Mouse (Mus musculus): Measurements from ENCODE around the gene Gstt4.

Gstt4 gene

GRCm38 (mm10) chr10:75835761-75836531, 13.6 kb upstream of the Gstt4 start:
- DNase-seq (ENCODE audit: extremely low spot score, low spot score), result peak; percentile 17

- DNase-seq (ENCODE audit: extremely low spot score, low spot score), result peak; percentile 65
These were observed 13.0 kb upstream of the Gstt4 start for GRCm38 (mm10) chr10:75835307-75835706.

DNA sequence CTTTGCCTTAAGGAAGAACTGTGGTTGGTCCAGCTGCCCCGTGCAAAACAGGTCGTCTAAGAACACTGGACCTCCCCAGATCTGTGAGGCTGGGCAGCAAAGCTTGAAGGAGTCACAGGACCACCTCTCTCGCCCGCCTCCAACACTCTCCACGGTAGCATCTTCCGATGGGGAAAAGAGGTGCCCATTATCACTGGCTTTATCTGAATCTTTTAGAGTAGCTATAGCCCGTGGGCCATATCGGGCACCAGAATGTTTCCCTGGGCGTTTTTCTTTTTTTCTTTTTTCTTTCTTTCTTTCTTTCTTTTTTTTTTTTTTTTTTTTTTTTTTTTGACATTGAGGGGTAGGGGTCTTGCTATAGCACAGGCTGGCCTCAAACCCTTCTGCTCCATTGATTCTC, 12.4 kb upstream of the Gstt4 start:
- DNase-seq (ENCODE audit: extremely low spot score, low spot score), result no peak

DNA sequence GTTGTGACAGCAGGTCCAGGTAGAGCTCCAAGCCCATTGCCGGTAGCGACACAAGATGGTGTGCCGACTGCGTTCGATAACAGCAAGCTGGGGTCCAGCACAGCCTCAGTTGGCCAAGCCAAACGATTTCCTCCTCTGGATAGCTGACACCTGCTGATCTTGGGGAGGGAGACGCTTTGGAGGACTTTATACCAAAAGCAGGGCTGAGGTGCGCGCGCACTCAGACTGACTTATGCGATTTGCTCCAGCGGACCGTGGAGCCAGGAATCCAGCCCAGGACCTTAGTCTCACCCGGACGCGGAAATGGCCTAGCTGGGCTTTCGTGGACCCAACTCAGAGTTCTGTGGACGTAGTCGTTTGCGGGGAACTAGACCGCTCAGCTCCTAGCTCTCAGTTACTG, 11.9 kb upstream of the Gstt4 start:
- DNase-seq (ENCODE audit: extremely low spot score, low spot score), result peak; percentile 79

- DNase-seq (ENCODE audit: extremely low spot score, low spot score), result peak; percentile 18
These were observed 11.2 kb upstream of the Gstt4 start for GRCm38 (mm10) chr10:75833456-75834080.

- no peak for DNase-seq (ENCODE audit: extremely low spot score, low spot score)
These were observed 10.0 kb upstream of the Gstt4 start for GRCm38 (mm10) chr10:75832272-75832895.

GRCm38 (mm10) chr10:75830275-75830670, 7.9 kb upstream of the Gstt4 start:
- DNase-seq (ENCODE audit: extremely low spot score, low spot score), result no peak

GRCm38 (mm10) chr10:75829529-75830274, 7.4 kb upstream of the Gstt4 start:
- no peak for DNase-seq (ENCODE audit: extremely low spot score, low spot score)

DNA sequence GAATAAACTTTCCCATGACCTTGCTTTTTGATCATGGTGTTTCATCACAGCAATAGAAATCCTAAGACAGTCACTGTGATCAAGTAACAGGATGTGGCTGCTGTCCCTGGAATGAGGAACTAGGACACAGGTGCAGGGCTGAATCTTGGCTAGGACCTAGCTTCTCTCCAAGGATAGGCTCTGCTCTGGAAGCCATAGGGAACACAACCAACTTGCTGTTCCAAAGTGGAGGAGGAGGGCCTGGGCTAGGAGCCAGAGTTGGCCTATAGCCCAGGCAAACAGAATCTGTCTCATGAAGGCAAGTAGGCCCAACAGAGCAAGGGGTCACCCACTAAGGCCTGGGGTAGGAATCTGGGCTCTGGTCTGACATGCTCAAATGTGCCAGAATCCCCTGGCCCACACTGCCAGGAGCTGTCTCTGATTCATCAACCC, 6.2 kb upstream of the Gstt4 start:
- DNase-seq (ENCODE audit: extremely low spot score, low spot score), result no peak

GRCm38 (mm10) chr10:75827668-75828360, 5.5 kb upstream of the Gstt4 start:
- DNase-seq (ENCODE audit: extremely low spot score, low spot score), result no peak

DNA sequence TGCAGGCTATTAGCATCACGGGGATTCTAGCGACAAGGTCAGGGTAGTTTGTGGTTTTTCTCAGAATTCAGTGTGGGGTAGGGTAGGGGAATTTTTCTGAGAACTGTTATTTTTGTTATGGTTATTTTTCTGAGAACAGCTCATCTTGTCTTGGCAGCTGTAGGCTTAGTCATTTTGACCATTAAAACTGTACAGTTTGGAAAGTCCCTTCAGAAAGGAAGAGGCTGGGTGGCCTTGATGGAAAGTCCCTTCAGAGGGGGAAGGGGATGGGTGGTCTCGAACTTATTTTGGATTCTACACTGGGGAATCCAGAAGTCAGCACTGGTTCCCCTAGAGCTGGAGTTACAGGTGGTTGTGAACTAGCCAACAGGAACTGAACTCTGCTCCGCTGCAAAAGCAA, 2.2 kb upstream of the Gstt4 start:
- no peak for DNase-seq (ENCODE audit: extremely low spot score, low spot score)

GRCm38 (mm10) chr10:75823782-75824181, 1.4 kb upstream of the Gstt4 start:
- DNase-seq (ENCODE audit: extremely low spot score, low spot score), result no peak

DNA sequence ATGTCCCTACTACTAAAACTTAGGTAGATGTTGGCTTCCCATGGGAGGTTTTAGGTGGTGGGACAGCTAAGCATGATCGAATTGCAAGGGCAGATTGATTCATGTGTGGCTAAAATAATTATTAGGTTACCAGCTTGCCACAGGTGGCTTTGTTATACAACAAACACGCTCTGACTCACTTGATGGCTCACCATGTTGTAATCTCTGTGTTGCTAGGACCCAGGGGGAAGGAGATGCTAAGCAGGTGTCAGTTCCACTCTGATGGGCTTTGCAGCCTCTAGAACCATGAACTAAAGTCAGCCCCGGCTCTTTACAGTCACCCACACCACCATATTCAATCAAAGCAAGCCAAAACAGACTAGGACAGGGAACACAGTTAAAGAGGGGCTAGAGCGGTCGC, 2.5 kb downstream of the Gstt4 start:
- DNase-seq (ENCODE audit: extremely low spot score, low spot score), result no peak

DNA sequence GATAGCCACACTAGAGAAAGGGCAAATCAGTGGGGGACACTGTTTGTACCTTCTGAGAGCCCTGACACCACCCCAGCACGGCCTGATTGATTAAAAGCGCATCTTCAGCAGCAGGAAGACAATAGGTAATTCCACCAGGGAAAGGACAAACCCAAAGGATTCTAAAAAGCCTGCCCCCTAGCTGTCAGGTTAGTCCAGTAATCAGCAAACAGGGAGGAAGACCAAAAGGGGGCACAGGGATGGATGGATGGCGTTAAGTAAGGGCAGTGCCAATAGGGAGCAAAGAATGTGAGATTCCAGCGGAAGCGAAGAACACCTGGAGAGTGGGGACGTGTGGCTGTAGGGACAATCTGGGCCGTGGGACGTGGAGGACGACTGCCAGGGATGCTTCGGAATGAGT, 3.7 kb downstream of the Gstt4 start:
- DNase-seq (ENCODE audit: extremely low spot score, low spot score), result no peak

GRCm38 (mm10) chr10:75804217-75804616, 18.1 kb downstream of the Gstt4 start:
- no peak for DNase-seq (ENCODE audit: extremely low spot score, low spot score)

DNA sequence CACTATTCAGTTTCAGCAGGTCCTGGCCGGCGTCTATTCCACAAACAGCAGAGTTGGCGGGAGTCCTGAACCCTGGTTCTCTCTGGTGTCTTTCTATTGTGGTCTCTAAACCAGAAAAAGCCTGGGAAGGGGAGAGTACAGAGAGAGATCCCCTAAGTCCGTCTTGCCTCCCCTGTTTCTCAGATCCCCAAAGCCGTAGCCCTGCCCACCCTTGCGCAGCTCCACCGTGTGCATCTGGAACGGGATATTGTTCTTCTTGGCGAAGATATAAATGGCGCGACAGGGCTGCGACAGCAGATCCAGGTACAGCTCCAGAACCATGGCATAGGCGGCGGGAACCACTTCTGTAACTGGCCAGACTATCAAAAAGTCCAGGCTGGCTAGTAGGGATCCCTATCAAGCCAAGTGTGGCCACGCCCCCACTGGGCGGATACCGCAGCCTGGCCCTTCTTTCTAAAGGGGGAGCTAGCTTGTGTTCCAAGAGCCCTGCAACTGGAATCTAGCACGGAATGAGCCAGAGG, 24.1 kb downstream of the Gstt4 start, which contains the start of gene Gstt1:
TSS of gene Gstt1 (minus strand) at position 409 of the 521 bp plus-strand sequence.
- peak; percentile 45 for DNase-seq (ENCODE audit: extremely low spot score, low spot score)

DNA sequence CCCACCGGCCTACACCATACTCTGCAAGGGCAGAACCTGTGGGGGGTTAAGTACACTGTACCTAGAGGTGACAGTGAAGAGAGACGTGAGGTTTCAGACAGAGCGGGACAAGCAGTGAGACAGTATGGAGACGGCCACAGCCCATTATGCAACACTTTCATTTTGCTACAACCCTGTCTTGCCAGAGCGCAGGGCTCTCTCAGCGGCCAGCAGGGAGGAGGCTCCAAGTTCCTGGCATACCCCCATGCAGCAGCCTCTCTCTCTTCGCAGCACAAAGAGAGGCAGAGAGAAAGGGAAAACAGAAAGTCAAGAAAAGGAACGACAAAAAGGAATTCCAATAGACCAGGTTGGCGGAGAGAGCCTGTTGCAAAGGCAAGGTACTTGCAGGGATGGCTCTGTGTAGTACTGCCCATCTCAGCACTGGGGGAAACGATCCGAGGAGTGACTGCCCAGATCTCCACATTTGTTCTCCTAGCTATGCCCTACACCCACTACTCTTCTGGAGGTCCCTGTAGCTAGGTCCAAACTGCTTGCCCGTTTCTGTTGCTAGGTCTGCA, 24.6 kb downstream of the Gstt4 start:
- peak; percentile 44 for DNase-seq (ENCODE audit: extremely low spot score, low spot score)

DNA sequence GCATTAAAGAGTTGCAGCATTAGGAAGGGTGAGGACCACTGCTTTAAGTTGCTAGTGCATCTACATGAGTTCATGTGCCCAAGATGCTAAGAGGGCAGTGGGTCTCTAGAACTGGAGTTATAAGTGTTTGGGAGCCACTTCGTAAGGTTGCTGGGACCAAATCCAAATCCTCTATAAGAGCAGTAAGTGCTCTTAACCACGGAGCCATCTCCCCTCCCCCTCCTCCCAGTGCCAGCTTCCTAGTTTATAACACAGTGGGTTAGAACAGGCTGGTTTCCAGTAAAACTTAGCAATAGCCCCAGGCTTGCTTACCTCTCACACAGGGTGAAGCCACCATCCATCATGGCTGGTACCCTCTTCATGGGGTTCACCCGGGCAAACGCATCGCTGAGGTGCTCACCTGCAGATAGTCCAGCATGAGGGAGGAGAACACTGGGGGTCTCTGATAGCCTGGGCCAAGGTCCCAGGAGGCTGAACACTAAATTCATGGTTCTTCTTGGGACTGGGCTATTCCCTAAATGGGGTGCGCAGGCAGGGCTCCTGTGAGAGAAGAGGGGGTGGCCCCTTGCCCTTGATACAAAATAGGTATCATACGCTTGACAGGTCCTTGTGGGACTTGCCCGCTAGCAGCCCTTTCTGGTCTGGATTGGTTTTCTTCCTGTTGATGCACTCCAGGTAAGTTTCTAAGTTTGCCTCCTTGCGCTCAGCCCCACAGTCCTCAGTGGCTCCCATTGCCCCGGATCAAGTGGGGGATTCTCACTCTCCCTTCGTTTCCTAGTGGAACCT, 25.4 kb downstream of the Gstt4 start:
- no peak for DNase-seq (ENCODE audit: extremely low spot score, low spot score)

DNA sequence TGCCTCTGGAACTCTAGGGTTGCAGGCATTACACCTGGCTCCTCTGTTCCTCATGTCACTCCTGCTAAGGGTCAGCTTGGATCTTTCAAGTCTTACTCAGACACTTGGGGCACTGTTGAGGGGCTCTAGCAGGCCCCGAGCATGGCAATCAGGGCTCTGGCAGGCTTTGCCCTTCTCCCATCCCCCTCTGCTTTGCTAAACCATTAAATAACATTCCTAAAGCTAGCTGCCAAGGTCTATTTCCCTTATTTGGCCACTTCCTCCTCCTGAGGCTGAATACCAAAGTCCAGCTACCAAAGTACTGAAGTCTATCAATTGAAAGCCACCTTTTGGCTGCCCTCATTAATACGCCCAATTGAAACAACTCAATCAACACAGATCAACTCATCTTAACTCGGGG, 27.5 kb downstream of the Gstt4 start:
- DNase-seq (ENCODE audit: extremely low spot score, low spot score), result no peak

DNA sequence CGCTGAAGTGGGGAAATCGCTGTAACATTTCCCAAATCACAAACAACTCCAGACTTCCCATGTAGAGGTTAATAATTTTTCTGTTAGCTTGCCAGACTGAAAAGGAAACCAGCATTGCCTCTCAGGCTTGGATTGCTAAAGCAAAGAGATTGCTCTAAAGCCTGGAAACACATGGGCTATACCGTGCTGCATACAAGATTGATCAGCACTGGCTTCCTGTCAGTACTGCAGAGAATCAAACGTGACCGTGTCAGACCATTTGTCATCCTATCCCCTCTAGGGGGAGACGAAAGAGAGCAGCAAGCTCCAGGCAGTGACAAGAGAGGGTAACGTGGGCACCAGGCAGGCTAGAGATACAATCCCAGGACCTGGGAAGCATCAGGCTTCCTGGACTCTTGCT, 31.6 kb downstream of the Gstt4 start:
- no peak for DNase-seq (ENCODE audit: extremely low spot score, low spot score)
